Mouse (Mus musculus) adrenal gland, adult 2 months (tissue): ENCODE data around the gene Opalin. TPM values are rescaled to one million over a fixed set of nuclear protein-coding genes. Genes with fewer than 3 reads are reported as not detected.

Experiments used
- DNase-seq: peaks from one replicate; pipeline ENCODE4 v3.0.0; 2021
- long read RNA-seq: library from polyadenylated mRNA; stranded (forward); transcript quantifications from one replicate; pipeline ENCODE4 v2.0.0, GENCODE M21; 2021
- polyA plus RNA-seq: library from polyadenylated mRNA; depleted of rRNA; stranded (reverse); fragments of >200 nt; gene quantifications from 2 replicates; pipeline ENCODE4 v1.2.3, GENCODE M21; 2012; rRNA removed
- total RNA-seq, 2 experiments: library from RNA; stranded (reverse); gene quantifications; 2 replicates each; pipeline ENCODE4 v1.2.3; 2021

The Opalin gene
- total RNA-seq (not detected), polyA plus RNA-seq (not detected in 2 replicates)
- long read RNA-seq, result 0 reads

- DNase-seq, result no peak
Observed at GRCm38 (mm10) chr19:41076906-41077305, at the start of gene Opalin. Gene Opalin (minus strand): TSS chr19:41077113.

DNA sequence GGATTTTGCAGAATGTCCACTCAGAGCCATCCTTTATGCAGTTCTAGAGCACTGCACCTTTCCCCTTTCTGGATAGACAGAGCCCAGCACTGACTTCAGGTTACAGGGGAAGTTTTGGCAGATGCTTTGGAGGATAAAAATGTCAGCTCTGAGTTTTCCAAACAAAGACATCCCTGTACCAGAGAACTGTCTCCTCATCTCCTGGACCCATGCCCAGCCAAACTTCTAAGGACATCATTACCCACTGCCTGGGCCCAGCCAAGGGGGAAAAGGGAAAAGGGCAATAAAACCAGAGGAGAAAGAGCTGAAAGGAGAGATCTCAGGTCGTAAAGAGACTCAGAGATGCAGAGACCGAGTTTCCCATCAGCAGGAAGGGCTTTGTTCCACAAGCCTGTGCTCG lies 46.1 kb upstream of the Opalin start:
- DNase-seq, result no peak

DNA sequence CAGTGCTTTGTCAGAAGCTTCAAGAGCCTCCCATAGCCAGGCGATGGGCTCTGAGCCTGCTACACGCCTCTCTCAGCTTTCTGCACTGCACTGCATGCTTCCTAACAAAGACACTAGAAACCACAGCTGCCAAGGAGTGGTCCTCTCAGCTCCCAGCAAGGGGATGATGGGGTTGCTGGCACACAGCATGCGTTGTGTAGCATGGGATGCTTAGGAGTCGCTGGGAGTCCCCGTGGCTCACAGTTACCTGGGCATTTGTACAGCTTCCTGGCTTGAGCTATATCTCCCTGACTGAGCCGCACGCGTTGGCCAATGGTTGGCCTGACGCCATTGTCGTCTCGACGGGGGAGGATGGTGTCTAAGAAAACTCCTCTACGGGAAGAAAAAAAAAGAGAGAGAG lies 43.0 kb upstream of the Opalin start:
- no peak for DNase-seq

GRCm38 (mm10) chr19:41118346-41118745 lies 41.4 kb upstream of the Opalin start:
- no peak for DNase-seq

GRCm38 (mm10) chr19:41117334-41117733 lies 40.4 kb upstream of the Opalin start:
- DNase-seq, result peak; percentile 74

GRCm38 (mm10) chr19:41114611-41115010 lies 37.7 kb upstream of the Opalin start:
- no peak for DNase-seq

DNA sequence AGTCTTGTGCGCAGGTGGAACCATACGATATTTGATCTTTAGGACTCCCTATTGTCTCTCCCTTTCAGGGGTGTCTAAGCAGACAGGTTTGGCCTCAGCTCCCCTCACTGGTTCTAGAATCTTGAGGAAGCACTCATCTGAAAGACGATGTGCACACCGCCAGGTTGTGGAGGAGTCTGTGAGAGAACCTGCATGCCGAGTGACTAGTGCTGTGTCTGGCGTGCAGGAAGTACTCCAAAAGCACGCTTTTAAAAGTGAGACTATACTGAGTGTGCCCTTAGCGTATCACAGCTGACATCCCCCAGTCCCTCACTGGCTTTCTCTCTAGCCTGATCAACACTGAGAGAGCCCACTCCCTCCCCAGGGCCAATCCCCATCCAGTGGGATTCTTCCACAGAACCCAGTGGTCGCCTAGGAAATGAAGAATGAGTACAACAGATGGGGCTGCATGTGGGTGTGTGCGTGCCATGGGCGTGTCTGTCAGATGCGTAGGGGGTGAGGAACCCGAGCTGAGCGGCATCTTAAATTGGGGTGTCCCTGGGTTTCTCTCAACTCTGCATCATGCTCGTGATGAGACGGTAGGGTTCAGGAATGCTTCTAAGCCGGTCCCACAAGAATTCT lies 37.1 kb upstream of the Opalin start:
- no peak for DNase-seq

DNA sequence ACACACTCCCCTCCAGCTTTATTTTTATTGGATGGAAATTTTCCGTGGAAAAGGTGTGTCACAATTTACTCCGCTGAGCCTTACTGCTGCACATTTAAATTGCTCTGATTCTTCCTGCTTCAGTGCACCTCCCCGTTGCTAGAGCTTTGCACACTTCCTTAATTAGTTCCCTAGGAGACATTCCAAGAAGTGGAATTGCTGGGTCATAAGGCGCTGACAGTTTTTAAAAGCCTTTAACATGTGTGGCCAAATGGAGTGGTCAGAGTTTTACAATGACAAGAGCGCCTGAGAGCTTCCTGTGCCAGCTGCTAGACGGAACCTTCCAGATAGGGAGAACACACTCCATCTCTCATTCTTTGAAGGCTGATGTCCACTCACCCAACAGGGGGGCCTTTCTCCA lies 35.7 kb upstream of the Opalin start:
- no peak for DNase-seq

- no peak for DNase-seq
Observed at GRCm38 (mm10) chr19:41109991-41110390, 33.1 kb upstream of the Opalin start.

DNA sequence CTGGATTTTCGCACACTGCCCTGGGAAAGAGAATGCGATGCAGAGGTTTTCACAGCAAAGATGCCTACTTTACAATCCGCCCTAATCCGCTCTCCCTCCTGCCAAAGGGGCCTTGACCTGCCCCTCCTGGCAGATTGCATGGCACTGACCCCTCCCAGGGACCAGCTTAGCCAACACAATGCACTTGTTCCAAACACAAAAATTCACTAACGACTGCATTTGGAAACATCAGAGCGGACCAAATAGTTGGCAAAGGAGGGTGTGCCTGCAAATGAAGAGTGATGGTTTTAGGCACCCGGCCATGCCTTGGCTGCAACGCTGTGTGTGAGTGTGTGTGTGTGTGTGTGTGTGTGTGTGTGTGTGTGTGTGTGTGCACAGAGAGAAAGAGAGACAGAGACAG lies 32.6 kb upstream of the Opalin start:
- peak; percentile 36 for DNase-seq

- no peak for DNase-seq
Observed at GRCm38 (mm10) chr19:41108666-41109065, 31.8 kb upstream of the Opalin start.

GRCm38 (mm10) chr19:41107530-41107929 lies 30.6 kb upstream of the Opalin start:
- DNase-seq, result no peak

GRCm38 (mm10) chr19:41104922-41105321 lies 28.0 kb upstream of the Opalin start:
- DNase-seq, result no peak

- peak; percentile 85 for DNase-seq
Observed at GRCm38 (mm10) chr19:41101390-41101789, 24.5 kb upstream of the Opalin start.

DNA sequence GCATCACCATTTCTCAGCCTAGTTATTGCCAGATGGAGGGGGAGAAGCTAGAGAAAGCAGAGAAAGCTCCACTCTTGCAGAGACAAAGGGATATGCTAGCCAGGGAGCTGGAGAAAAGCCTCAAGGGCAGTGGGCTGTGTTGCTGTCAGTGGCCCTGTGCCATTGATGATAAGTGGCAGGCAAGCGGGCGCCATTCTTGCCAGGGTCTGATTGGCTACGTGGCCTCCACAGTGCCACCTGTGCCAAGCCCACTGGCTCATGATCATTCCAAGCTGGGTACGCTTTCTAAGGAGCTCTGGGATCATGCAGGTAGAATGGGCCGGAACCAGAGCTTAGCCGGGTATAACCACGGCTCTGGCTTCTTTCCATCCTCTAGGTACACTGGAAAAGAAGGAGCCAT lies 23.9 kb upstream of the Opalin start:
- DNase-seq, result no peak

DNA sequence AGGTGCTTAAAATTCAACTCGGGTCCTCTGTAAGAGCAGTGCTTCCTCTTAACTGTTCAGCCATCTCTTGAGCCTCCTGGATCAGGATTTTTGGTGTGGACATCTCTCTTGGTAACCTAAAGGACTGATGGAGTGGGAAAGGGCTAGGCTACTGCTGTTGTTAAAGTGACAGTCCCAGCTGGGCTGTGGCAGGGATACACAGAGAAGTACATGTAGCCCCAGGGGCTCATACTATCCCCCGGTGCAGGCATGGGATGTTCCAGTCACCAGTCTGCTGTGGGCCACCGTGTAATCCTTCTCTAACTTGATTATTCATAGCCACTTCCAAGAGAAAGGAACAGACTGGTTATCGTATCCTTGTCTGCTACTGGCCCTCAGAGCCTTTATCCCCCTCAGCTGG lies 20.1 kb upstream of the Opalin start:
- DNase-seq, result no peak

- no peak for DNase-seq
Observed at GRCm38 (mm10) chr19:41091901-41092300, 15.0 kb upstream of the Opalin start.

DNA sequence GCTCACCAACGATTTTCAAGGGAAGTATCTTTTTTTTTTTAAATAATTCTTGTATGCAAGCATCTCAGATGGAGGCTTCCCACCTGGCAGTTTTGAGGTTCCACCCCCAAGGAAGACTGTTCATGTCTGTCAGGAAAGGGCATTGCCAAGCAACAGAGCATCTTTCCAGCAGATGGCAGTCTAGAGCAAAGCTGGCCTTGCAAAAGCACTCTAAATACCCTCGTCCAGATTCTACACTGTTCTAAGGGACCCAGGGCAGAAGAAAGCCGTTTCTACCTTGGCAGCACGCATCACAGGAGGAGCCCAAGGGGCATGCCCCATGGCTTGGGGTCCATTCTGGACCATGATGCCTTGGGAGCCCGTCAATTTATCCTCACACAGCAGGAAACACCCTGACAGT lies 12.9 kb upstream of the Opalin start:
- peak; percentile 40 for DNase-seq

DNA sequence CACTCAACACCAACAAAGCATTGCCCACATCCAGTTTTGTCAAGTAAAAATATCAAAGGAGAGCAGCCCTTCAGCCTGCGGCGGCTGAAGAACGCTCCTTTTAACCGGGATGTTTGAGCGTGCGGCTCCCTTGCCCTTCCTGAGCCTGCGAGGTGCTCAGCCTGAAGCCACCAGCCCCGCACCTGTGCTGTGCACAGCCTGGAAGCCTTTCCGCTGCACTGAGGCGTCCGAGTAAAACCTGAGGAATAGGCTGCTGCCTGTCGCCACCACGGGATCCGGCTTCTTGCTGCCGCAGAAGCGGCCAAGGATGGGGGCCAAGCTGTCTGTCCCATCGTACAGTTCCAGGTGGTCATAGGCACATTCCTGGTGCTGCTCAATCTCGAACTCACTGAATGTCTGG lies 11.6 kb upstream of the Opalin start:
- no peak for DNase-seq

GRCm38 (mm10) chr19:41087901-41088300 lies 11.0 kb upstream of the Opalin start:
- no peak for DNase-seq

- peak; percentile 69 for DNase-seq
Observed at GRCm38 (mm10) chr19:41086700-41087099, 9.8 kb upstream of the Opalin start.

- no peak for DNase-seq
Observed at GRCm38 (mm10) chr19:41086289-41086688, 9.4 kb upstream of the Opalin start.

GRCm38 (mm10) chr19:41083646-41084045 lies 6.7 kb upstream of the Opalin start:
- no peak for DNase-seq

- DNase-seq, result no peak
Observed at GRCm38 (mm10) chr19:41081589-41081988, 4.7 kb upstream of the Opalin start.
